Mouse (Mus musculus): Measurements from ENCODE around the gene Trpc1.

The Trpc1 gene

GRCm38 (mm10) chr9:95750037-95750511, at the start of gene Trpc1:
TSS of gene Trpc1 (minus strand) at chr9:95750375.
- peak; percentile 78 for DNase-seq (ENCODE audit: low read depth, low spot score)

DNA sequence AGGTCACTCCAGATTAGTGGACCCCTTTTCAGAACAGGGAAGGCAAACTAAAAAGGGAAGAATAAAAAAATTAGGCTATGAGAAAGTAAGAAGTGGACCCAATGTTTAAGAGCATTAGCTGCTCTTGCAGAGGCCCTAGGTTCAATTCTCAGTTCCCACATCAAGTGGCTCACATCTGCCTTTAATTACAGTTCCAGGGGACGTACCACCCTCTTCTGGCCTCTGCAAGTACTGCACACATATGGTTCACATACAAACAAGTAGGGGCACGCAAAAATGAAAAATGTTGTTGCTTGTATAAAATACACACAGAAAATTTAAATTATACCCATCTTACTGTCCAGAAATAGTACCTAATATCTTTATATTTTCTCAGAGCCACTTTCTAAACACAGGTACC, 46.1 kb upstream of the Trpc1 start:
- no peak for DNase-seq (ENCODE audit: low read depth, low spot score)

DNA sequence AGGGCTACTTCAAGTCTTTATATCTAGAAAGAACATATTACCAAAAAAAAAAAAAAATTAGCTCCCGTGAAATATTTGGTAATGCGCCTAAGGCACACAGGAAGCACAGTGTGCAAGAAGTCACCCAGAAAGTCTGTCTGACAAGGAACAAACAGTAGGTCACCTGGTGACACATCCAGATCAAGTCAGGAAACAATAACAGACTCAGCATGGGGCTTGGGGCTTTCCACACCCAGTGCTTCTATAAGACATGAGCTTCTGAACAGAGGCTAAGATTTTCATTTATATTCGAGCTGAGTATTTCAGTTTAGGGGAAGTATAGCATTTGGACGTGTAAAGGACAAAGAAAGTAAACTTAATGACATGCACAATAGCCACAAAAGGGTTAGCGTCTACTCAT, 45.7 kb upstream of the Trpc1 start:
- no peak for DNase-seq (ENCODE audit: low read depth, low spot score)

DNA sequence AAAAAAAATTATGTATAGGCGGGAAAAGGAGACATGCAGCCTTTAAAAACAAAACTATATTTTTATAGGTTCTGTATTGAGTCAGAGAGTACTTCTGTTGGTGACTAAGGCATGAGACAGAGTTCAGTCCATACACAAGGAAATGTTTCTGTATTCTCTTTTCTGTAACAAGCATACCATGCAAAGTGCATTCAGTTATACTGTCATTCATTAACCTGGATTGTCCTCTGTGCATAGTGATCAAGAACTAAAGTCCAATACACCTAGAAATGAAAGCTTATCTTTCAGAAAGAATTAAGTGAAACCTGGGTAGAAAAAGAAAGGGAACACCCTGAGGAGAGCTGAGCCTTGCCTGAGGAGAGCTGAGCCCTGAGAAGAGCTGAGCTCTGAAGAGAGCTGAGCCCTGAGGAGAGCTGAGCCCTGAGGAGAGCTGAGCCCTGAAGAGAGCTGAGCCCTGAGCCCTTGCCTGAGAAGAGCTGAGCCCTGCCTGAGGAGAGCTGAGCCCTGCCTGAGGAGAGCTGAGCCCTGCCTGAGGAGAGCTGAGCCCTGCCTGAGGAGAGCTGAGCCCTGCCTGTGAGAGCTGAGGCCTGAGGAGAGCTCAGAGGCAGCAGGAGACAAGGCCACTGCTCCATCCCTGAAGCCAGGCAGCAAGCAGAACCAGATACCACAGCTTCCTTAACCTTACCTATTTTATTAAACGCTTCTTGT, 45.1 kb upstream of the Trpc1 start:
- DNase-seq (ENCODE audit: low read depth, low spot score) = no peak

GRCm38 (mm10) chr9:95793986-95794744, 44.0 kb upstream of the Trpc1 start:
- DNase-seq (ENCODE audit: low read depth, low spot score) = no peak

- DNase-seq (ENCODE audit: low read depth, low spot score) = no peak
Measured at GRCm38 (mm10) chr9:95784888-95785511, 34.8 kb upstream of the Trpc1 start.

- peak; percentile 47 for DNase-seq (ENCODE audit: low read depth, low spot score)
Measured at GRCm38 (mm10) chr9:95783646-95784293, 33.6 kb upstream of the Trpc1 start.

DNA sequence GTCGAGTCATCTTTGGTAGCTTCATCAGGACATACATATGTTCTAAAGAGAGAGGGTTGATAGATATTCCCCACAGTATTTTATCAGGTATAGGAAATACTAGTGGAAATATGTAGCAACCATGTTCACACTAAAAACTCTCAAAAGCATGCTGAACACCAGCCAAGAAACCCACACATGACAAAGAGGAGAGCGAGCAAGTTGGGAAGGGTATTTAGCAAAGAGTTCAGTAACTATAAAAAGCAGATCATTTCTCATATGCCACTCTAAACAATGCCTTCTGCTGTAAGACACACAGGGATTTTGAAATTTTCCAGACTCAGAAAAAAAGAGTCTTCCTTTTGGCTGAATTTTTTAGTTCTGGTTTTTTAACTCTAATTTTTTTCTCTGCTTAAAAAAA, 21.5 kb upstream of the Trpc1 start:
- DNase-seq (ENCODE audit: low read depth, low spot score) = no peak

- no peak for DNase-seq (ENCODE audit: low read depth, low spot score)
Measured at GRCm38 (mm10) chr9:95763218-95763617, 13.0 kb upstream of the Trpc1 start.

- no peak for DNase-seq (ENCODE audit: low read depth, low spot score)
Measured at GRCm38 (mm10) chr9:95762228-95762627, 12.1 kb upstream of the Trpc1 start.

DNA sequence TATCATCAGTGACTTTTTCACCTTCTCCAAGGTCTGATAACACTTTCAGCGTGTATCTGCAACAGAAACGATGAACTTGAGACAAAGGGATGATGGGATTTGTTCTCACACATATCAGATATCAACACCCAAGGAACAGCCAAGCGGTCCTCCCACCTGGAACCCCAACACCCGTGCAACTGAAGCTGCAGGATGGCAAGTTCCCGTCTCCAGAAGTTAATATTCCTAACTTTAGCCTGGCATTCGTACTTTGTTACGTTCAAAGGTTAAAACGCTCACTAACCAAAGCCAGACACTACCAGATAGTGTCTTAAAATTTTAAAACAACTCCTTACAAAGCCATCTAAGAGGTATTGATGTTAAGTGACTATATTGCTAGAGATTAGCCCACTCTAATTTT, 11.2 kb upstream of the Trpc1 start:
- no peak for DNase-seq (ENCODE audit: low read depth, low spot score)

DNA sequence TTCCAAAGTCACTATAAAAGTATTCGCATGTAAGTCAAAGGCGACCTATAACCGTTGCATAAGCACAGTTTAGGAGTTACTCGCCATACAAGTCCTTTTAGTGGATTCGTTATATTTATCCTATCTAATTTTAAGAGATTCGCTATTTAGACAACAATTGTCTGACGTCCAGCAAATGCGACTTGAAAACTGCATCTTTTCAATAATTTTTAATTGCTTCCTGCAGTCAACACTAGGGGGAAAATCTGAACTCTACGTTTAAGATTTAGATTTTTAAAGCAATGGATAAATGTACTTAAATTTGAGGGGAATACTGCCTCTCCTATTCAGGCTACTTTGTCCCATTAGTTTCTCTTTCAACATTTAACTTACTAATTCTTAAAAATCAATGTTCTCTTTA, 571 bp upstream of the Trpc1 start:
- peak; percentile 38 for DNase-seq (ENCODE audit: low read depth, low spot score)

- DNase-seq (ENCODE audit: low read depth, low spot score) = peak; percentile 2
Measured at GRCm38 (mm10) chr9:95749461-95749928, 680 bp downstream of the Trpc1 start.

GRCm38 (mm10) chr9:95747298-95747697, 2.9 kb downstream of the Trpc1 start:
- DNase-seq (ENCODE audit: low read depth, low spot score) = no peak

DNA sequence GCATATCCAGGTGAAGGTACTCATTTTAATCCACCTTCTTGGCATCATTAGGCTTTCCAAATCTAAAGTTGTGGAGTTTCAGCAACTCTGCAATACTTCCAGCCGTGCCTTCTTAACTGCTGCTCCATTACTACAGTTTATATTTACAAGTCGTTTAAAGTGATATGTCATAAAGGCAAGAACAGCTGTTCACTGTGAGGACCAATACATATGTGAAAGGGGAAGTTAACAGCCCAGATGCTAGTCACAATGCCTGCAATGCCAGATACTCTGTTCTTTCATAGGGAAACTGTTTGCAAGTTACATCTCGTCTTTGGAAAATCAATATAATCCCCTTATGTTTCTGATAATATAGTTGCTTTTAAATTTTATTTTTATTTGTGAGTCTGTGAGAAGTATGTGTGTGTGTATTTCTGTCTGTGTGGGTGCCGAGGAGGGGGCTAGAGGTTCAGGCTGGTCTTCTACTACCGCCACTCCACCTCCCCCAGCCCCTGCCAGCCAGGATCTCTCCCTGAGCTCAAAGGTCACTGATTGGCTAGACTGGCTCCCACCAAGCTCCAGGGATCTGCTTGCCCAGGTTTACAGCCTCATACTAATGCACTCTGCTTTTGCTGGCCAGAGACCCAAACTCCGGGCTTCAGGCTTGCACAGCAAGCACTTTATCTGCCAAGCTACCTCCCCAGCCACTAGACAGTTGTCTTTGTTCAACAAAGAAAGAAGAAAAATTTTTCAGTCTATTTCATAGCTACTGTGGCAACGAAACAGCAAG, 5.1 kb downstream of the Trpc1 start:
- DNase-seq (ENCODE audit: low read depth, low spot score) = no peak

DNA sequence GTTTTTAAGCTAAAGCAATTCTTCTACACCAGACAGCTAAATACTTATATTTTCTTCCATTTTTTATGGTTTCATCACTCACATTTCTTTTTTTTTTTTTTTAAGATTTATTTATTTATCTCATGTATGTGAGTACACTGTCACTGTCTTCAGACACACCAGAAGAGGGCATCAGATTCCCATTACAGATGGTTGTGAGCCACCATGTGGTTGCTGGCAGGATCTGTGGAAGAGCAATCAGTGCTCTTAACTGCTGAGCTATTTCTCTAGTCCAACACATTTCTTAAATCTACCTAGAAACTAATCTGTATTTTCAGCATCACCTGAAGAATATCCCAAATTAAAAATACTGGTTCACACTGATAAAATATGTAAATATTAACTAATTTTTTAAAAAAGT, 13.9 kb downstream of the Trpc1 start:
- DNase-seq (ENCODE audit: low read depth, low spot score) = peak; percentile 46

DNA sequence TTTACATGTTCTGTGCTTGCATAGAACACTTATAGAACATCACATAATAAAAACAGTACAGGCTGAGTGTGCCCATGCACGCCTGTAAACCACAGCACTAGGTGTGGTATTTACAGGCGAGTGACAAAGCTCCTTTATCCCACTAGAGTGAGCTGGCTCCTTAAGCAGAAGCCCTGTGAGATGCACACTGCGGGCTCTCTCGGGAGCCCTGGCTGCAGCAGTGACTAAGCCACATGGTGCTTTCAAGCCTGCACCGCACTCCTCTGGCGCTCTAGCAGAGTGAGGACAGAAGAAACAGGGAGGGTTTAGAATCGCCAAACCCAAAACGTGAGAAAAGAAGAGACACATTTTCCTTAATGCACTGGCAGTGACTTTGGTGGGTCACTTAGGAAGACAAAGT, 37.6 kb downstream of the Trpc1 start:
- no peak for DNase-seq (ENCODE audit: low read depth, low spot score)

- DNase-seq (ENCODE audit: low read depth, low spot score) = peak; percentile 20
Measured at GRCm38 (mm10) chr9:95708943-95709342, 41.2 kb downstream of the Trpc1 start.

DNA sequence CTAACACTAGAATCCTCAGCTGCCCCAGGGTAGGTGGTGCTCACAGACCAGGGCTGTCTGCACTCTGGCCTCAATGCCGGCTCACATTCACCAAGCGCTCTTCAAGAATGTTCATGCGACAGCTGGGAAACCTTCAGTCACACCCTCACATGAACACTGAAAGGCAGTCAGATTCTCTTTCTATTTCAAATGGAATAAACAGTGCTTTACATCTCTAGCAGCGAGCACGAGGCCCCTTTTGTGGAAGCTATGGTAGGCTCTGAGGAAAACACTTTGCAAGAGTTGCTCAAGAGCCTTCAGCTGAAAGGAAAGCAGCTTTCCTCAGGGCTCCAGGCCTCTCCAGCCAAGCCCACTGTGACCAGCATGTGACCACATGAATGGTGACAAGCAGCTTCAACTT, 44.8 kb downstream of the Trpc1 start:
- DNase-seq (ENCODE audit: low read depth, low spot score) = no peak

DNA sequence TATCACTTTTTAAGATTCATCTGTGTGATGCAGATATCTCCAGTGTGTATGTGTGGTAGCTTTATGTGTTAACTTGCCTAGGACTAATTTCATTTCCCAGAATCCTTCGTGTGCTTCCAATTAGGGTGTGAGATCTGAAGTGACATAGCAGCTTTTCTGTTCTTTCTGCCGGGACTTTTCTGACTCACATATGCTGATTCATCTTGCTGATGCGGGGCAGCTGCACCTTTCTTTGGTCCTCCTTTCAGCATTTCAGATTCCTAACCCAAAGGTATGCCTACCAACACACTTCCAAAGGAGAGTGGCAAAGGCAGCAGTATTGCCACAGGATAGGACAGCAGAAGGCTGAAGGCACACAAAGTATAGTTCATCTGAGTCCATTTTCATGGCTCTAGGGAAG, 46.1 kb downstream of the Trpc1 start:
- DNase-seq (ENCODE audit: low read depth, low spot score) = peak; percentile 37

DNA sequence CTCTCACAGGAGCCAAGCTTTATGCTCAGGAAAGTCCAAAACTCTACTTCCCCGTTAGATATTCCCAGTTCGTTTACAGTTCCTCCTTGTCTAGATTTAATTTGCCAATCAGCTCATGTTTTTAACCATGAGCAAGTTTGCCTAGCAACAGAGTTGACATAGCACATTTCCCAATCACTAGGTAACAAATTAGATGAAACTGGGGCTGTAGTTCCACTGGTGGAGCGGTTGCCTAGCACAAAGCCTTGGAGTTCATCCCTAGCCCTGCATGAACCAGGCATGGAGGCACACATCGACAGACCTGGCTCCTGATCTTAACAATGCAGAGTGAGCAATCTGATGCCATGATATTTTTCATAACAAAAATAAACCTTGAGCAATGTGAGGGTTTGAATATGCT, 50.9 kb downstream of the Trpc1 start:
- no peak for DNase-seq (ENCODE audit: low read depth, low spot score)

Measured in 3T3-L1 (cell line).